Mouse (Mus musculus): Measurements from ENCODE around the gene Sec16b.

DNA sequence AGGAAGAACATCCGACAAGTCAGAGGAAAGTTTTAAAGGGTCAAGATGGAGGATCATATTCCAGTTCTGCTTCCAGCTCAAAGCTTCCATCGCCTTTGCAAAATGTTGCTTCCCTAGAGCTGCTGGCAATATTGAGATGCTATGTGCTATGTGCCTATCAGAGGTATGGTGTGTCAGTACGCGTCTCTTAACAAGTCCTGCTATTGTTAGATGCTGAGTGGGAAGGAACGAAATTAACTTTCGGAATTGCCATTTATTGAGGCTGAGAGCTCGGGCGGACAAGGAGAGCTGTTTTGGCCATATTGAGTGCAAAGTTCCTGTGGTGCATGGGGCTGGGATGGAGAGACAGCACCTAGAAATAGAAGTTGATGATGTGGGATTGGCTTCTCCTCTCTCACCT is 38.7 kb upstream of the Sec16b start:
- TF ChIP-seq CTCF (IDR thresholded peaks at IDR 0.05; ENCODE audit: control insufficient read depth, insufficient read depth, insufficient replicate concordance, low read depth, low read length) (no peak), POLR2A (IDR thresholded peaks at IDR 0.05; ENCODE audit: control insufficient read depth, low read depth, low read length) (no peak)
